Mouse (Mus musculus) neural tube, embryonic 10.5 days (tissue): Measurements from ENCODE around the gene Angptl2.

Source experiments
- DNase-seq: peaks from one replicate; pipeline ENCODE4 v3.0.0-alpha.2; 2017; ENCODE audit warnings: low spot score; ENCODE audit errors: extremely low spot score

Angptl2 gene

GRCm38 (mm10) chr2:33268384-33269131 lies 52.7 kb downstream of the Angptl2 start:
- DNase-seq = no peak

DNA sequence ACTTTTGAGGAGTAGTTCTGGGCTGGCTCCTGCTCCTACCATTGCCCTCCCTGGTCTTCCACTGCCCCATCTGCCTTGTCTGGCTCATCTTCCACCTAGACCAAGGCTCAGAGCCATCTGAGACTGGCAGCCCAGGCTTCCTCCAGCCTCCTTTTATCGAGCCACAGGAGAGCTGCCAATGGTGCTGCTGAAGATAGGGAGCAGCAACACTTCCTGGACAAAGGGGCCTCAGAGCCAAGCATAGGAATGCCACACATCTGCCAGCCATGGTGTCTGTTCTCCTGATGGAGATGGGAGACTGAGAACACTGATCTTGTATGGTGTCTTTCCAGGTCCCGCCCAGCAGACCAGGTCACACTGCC lies 53.2 kb downstream of the Angptl2 start:
- no peak for DNase-seq

DNA sequence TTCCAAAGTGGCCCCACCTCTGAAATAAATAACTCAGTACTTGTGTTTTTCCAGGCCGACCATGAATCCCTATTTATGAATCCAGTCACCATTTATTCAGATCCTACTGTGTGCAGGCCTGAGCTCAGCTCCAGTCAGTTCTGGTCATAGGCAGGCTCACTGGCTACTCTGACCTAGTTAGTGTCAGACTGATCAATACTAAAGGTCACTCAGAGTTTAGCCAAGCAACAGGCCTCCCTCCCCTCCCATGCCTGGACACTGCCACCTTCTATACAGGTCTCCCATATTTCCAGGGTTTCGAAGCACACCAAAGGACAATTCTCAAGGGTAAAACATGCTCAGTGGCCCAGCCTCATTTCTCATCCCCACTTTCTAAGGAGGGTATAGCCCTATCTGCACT lies 54.7 kb downstream of the Angptl2 start:
- DNase-seq = no peak

DNA sequence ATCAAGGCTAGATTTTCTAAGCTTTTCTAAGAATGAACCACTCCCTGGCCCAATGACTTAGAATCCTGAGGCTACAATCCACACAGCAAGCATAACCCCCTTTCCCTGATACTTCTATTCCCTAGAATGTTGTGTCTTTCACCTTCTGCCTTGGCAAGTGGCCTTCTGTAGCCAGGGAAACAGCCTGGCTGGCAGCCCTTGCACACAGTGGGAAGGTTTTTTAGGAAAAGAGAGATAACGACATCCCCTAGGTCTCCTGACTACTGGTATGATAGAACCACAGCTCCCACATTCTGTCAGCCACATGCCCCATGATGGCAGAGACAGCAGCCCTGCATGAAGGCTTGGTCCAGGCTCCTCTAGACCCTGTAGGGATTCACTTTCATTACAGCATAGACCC lies 55.6 kb downstream of the Angptl2 start:
- no peak for DNase-seq

DNA sequence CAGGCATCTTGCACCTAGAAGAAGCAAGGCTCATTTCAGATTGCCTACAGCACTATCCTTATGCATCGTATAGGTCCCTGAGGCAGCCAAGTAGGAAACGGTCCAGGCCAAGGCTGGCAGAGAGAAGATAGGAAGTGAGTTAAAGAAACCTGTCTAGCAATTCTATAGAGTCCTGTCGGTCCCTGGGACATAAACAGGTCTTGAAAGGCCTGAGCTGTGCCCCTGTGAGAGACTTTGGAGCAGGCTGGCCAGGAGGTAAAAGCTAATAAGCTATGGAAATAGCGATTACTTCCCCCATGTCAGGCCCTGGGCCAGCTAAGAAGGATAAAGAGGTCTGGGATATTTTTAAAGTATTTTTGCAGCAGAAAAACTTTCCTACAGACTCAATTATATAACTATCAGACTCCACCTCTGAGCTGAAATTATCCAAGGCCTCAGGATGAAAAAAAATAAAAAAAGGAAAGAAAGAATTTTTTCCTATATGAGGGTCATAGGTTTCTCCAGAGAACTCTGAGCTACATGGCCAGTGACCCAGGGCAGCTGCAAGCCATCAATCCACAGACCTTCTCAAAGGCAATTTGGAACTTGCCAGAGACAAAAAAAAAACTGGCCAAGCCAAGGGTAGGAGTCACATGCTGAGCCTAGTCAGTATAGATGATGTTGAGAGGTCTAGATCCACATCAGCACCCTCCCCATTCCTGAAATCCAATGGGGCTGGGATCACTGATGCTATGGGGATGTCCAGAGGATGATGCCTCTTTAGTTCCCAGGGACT lies 57.0 kb downstream of the Angptl2 start:
- DNase-seq = no peak

DNA sequence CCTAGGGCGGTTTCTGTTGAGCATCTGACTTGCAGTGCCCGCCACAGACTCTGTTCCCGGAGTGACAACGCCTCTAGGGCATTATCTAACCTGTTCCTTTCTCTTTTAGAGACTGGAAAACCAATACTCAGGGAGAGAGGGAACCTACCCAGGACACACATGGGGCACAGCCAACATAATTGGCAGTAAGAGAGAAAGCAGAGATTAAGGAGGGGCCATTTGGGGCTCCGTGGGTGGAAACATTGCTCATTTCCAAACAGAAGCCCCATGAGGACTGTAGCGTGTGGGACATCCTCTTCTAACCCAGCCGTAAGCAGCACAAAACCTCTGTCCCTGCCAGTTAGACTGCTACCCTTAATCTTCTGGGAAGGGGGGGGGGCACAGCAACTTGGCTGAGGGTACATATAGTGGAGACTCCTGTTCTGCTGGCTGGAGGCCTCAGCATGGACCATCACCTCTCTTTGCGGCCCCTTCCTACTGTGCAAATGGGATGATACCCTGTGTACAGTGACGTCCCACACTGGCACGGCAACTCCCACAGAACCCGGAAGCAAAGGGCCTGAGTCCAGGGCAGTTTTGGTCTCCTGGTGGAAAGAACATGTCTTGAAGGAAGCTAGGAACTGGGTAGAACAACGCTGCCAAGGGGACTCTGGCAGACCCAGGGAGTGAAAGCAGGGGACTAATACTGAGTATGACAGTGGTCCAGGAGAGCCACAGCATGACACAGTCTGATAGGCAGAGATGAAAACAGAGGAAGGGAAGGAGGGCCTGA lies 59.0 kb downstream of the Angptl2 start:
- DNase-seq = no peak

DNA sequence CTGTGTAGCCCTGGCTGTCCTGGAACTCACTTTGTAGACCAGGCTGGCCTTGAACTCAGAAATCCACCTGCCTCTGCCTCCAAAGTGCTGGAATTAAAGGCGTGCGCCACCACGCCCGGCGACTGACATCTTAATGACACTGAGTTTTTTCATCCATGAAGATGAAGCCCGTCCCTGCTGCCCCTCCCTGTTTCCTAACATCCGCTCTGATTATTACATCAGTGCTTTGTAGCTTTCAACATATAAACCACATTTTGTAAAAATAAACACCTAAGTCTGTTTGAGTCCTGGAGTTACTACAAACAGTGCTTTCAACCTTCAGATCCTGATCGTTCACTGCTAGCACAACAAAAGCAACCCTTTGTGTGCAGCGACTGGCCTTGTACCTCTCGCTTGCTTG lies 63.9 kb downstream of the Angptl2 start:
- DNase-seq = no peak

- DNase-seq = no peak
Measured at GRCm38 (mm10) chr2:33280525-33280924, 64.7 kb downstream of the Angptl2 start.

- no peak for DNase-seq
Measured at GRCm38 (mm10) chr2:33281807-33282206, 65.9 kb downstream of the Angptl2 start.

GRCm38 (mm10) chr2:33282877-33283276 lies 67.0 kb downstream of the Angptl2 start:
- no peak for DNase-seq

DNA sequence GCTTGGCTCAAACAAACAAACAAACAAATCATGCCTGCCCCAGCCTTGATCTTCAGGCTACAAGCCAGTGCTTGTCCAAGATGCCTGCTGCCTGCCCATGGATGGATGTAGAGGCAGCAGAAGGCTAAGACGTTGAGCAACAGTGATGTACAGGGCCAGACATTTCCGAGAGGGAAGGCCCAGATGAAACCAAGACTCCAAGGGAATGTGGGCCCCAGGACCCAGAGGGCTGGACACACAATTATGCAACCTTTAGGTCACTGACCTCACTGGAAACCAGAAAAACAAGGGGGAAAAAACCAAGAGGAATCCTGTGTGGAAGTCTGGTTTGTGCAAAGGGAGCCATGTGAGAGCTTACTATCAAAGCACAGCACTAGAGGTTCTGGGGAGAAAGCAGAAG lies 67.8 kb downstream of the Angptl2 start:
- DNase-seq = no peak

GRCm38 (mm10) chr2:33288837-33289236 lies 73.0 kb downstream of the Angptl2 start:
- no peak for DNase-seq

- DNase-seq = no peak
Measured at GRCm38 (mm10) chr2:33290491-33290890, 74.6 kb downstream of the Angptl2 start.

DNA sequence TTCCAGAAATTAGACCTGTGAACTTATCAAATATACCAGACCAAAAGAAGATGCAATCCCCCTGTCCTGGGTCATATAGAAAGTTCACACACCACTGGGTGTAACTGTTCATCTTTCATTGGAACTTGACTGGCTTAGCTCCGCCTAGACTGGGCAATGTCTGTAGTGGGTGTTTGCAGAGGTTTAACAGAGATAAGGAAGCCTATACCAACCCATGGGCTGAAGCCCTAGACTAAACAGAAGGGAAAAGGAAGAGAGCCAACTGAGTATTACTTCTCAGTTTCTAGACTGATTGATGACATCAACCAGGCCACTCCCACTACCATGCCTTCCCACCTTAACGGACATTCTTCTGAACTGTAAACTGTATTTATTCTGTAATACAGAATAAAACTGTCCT lies 76.2 kb downstream of the Angptl2 start:
- DNase-seq = no peak

DNA sequence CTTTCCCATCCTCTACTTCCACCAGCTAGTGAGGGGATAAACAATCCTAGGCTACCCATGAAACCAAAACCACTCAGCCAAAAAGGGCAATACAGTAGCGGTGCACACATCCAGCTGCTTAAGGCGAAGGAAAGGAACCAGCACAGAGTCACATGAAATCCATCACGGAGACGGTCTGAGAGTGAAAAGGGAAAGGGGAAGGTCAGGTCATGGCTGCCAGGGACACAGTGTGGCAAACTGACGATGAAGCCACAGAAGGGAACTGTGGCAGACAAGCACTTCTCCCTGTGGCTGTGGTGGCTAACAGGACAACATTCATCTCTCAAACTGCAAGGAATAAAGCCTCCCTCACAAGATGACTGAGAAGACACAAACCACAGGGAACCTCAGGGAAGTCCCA lies 79.2 kb downstream of the Angptl2 start:
- DNase-seq = no peak
